Mouse (Mus musculus) cerebellum, adult 2 months (tissue): ENCODE measurements around the gene Grik5.
"Not testable (repeated sequence)": the region's sequence is repeated elsewhere in the genome, so short reads cannot be mapped to it uniquely, and the experiment has no call there.

Experiments used
- CTCF ChIP-seq: fragments of 200-500 bp; IDR thresholded peaks from 2 replicates; pipeline ENCODE4 v1.5.1; 2011; ENCODE audit warnings: low read depth, mild to moderate bottlenecking, control low read depth, low read length, moderate library complexity, borderline replicate concordance; ENCODE audit not compliant: insufficient read depth
- POLR2A ChIP-seq: fragments of 200-500 bp; IDR thresholded peaks from 2 replicates; pipeline ENCODE4 v1.6.1; 2011; ENCODE audit warnings: low read length, control low read depth, borderline replicate concordance; ENCODE audit not compliant: insufficient read depth

GRCm38 (mm10) chr7:25044599-25044998, 27.5 kb downstream of the Grik5 start:
- TF ChIP-seq CTCF, POLR2A: not testable (repeated sequence)
